Mouse (Mus musculus): Measurements from ENCODE around the gene Ccl4. TPM values are rescaled to one million over a fixed set of nuclear protein-coding genes. Genes with fewer than 3 reads are reported as not detected.

The Ccl4 gene
- total RNA-seq, 1 experiment = not detected

- H3K4me1 ChIP-seq (ENCODE audit: control insufficient read depth in 2 of 2, insufficient read depth in 2 of 2, low read length in 2 of 2, poor library complexity in 1 of 2) = no peaks in the 10 kb centered on the region
- no peaks in the 10 kb centered on the region for H3K9me3 ChIP-seq (ENCODE audit: control insufficient read depth, insufficient read depth, low read depth, low read length)
- no peaks in the 10 kb centered on the region for H3K36me3 ChIP-seq (ENCODE audit: control insufficient read depth, insufficient read depth, low read length, poor library complexity, severe bottlenecking)
- in situ Hi-C loops (cut with MboI; ENCODE audit: low sequenced_read_pairs in 2 of 2, unreplicated experiment in 2 of 2) = no loop called here
- no peak overlapping the region for H3K4me3 ChIP-seq (ENCODE audit: insufficient read depth in 1 of 2, low read depth in 1 of 2, low read length in 2 of 2, poor library complexity in 1 of 2, severe bottlenecking in 1 of 2)
- TF ChIP-seq ZNF384 (IDR thresholded peaks at IDR 0.05; ENCODE audit: low read depth, low read length) (no peak), ZC3H11A (IDR thresholded peaks at IDR 0.05; ENCODE audit: borderline replicate concordance, low read depth, low read length) (no peak), CHD2 (IDR thresholded peaks at IDR 0.05; ENCODE audit: low read depth, low read length) (no peak), HCFC1 (IDR thresholded peaks at IDR 0.05; ENCODE audit: borderline replicate concordance, insufficient read depth, low read length) (no peak), MAFK (IDR thresholded peaks at IDR 0.05; ENCODE audit: insufficient read depth, low read depth, low read length) (no peak)
- no peak for DNase-seq (ENCODE audit: low read depth, low spot score)
- no peak overlapping the region for H3K9ac ChIP-seq (ENCODE audit: insufficient read depth, low read depth, low read length, poor library complexity, severe bottlenecking)
- no peak overlapping the region for H3K27ac ChIP-seq (ENCODE audit: insufficient read depth, low read depth, low read length, poor library complexity, severe bottlenecking)
Measured at GRCm38 (mm10) chr11:83709683-83710082, 47.3 kb downstream of the Ccl4 start.

GRCm38 (mm10) chr11:83712671-83713070, 50.3 kb downstream of the Ccl4 start:
- DNase-seq (ENCODE audit: low read depth, low spot score) = no peak
- Histone ChIP-seq H3K9me3 (ENCODE audit: control insufficient read depth, insufficient read depth, low read depth, low read length) (no peaks in the 10 kb centered on the region), H3K9ac (ENCODE audit: insufficient read depth, low read depth, low read length, poor library complexity, severe bottlenecking) (no peak overlapping the region), H3K4me1 (ENCODE audit: control insufficient read depth in 2 of 2, insufficient read depth in 2 of 2, low read length in 2 of 2, poor library complexity in 1 of 2) (no peaks in the 10 kb centered on the region), H3K4me3 (ENCODE audit: insufficient read depth in 1 of 2, low read depth in 1 of 2, low read length in 2 of 2, poor library complexity in 1 of 2, severe bottlenecking in 1 of 2) (no peak overlapping the region), H3K27ac (ENCODE audit: insufficient read depth, low read depth, low read length, poor library complexity, severe bottlenecking) (no peak overlapping the region), H3K36me3 (ENCODE audit: control insufficient read depth, insufficient read depth, low read length, poor library complexity, severe bottlenecking) (no peaks in the 10 kb centered on the region)
- TF ChIP-seq HCFC1 (IDR thresholded peaks at IDR 0.05; ENCODE audit: borderline replicate concordance, insufficient read depth, low read length) = no peak
- no peak for TF ChIP-seq ZC3H11A (IDR thresholded peaks at IDR 0.05; ENCODE audit: borderline replicate concordance, low read depth, low read length)
- TF ChIP-seq CHD2 (IDR thresholded peaks at IDR 0.05; ENCODE audit: low read depth, low read length) = no peak
- no peak for TF ChIP-seq ZNF384 (IDR thresholded peaks at IDR 0.05; ENCODE audit: low read depth, low read length)
- TF ChIP-seq MAFK (IDR thresholded peaks at IDR 0.05; ENCODE audit: insufficient read depth, low read depth, low read length) = no peak
- in situ Hi-C loops (cut with MboI; ENCODE audit: low sequenced_read_pairs in 2 of 2, unreplicated experiment in 2 of 2) = no loop called here

- H3K9ac ChIP-seq (ENCODE audit: insufficient read depth, low read depth, low read length, poor library complexity, severe bottlenecking) = no peak overlapping the region
- no peaks in the 10 kb centered on the region for H3K4me1 ChIP-seq (ENCODE audit: control insufficient read depth in 2 of 2, insufficient read depth in 2 of 2, low read length in 2 of 2, poor library complexity in 1 of 2)
- H3K36me3 ChIP-seq (ENCODE audit: control insufficient read depth, insufficient read depth, low read length, poor library complexity, severe bottlenecking) = no peaks in the 10 kb centered on the region
- H3K4me3 ChIP-seq (ENCODE audit: insufficient read depth in 1 of 2, low read depth in 1 of 2, low read length in 2 of 2, poor library complexity in 1 of 2, severe bottlenecking in 1 of 2) = no peak overlapping the region
- no peak overlapping the region for H3K27ac ChIP-seq (ENCODE audit: insufficient read depth, low read depth, low read length, poor library complexity, severe bottlenecking)
- no peaks in the 10 kb centered on the region for H3K9me3 ChIP-seq (ENCODE audit: control insufficient read depth, insufficient read depth, low read depth, low read length)
- TF ChIP-seq MAFK (IDR thresholded peaks at IDR 0.05; ENCODE audit: insufficient read depth, low read depth, low read length) (no peak), ZC3H11A (IDR thresholded peaks at IDR 0.05; ENCODE audit: borderline replicate concordance, low read depth, low read length) (no peak), CHD2 (IDR thresholded peaks at IDR 0.05; ENCODE audit: low read depth, low read length) (no peak), ZNF384 (IDR thresholded peaks at IDR 0.05; ENCODE audit: low read depth, low read length) (no peak), HCFC1 (IDR thresholded peaks at IDR 0.05; ENCODE audit: borderline replicate concordance, insufficient read depth, low read length) (no peak)
- no peak for DNase-seq (ENCODE audit: low read depth, low spot score)
- in situ Hi-C loops (cut with MboI; ENCODE audit: low sequenced_read_pairs in 2 of 2, unreplicated experiment in 2 of 2) = no loop called here
Measured at GRCm38 (mm10) chr11:83713925-83714324, 51.5 kb downstream of the Ccl4 start.

Other genes with a start within 250 kb of the Ccl4 start
- 0.09 TPM in 1 of 2 replicates, not detected in the other for gene Gas2l2, start 233.1 kb upstream of the Ccl4 start, total RNA-seq (2012; rRNA removed)
- gene 1700020L24Rik, start 224.9 kb upstream of the Ccl4 start, total RNA-seq (2012; rRNA removed) = 0.36 TPM in 1 of 2 replicates, not detected in the other
- gene Mmp28, start 199.5 kb upstream of the Ccl4 start, total RNA-seq (2012; rRNA removed) = 0.79 and 1.3 TPM in 2 replicates
- 33.8 and 53.8 TPM in 2 replicates for gene Taf15, start 189.5 kb upstream of the Ccl4 start, total RNA-seq (2012; rRNA removed)
- gene Heatr9, start 140.4 kb upstream of the Ccl4 start, total RNA-seq (2012; rRNA removed) = not detected in 2 replicates
- not detected in 2 replicates for gene Ccl5, start 132.1 kb upstream of the Ccl4 start, total RNA-seq (2012; rRNA removed)
- 0.18 TPM in 1 of 2 replicates, not detected in the other for gene Ccl9, start 83.9 kb upstream of the Ccl4 start, total RNA-seq (2012; rRNA removed)
- 0.36 and 0.42 TPM in 2 replicates for gene Ccl6, start 69.5 kb upstream of the Ccl4 start, total RNA-seq (2012; rRNA removed)
- not detected in 2 replicates for gene Rpl9-ps1, start 17.0 kb upstream of the Ccl4 start, total RNA-seq (2012; rRNA removed)
- gene Ccl3, start 13.2 kb upstream of the Ccl4 start, total RNA-seq (2012; rRNA removed) = 1.1 and 1.3 TPM in 2 replicates
- gene Wfdc17, start 41.4 kb downstream of the Ccl4 start, total RNA-seq (2012; rRNA removed) = not detected in 2 replicates
- gene Wfdc18, start 46.4 kb downstream of the Ccl4 start, total RNA-seq (2012; rRNA removed) = not detected in 2 replicates
- not detected in 2 replicates for gene Wfdc21, start 84.4 kb downstream of the Ccl4 start, total RNA-seq (2012; rRNA removed)
- 16.7 and 19.5 TPM in 2 replicates for gene Heatr6, start 91.1 kb downstream of the Ccl4 start, total RNA-seq (2012; rRNA removed)
- gene Hnf1b, start 187.5 kb downstream of the Ccl4 start, total RNA-seq (2012; rRNA removed) = 0.16 and 0.40 TPM in 2 replicates